Mouse (Mus musculus) midbrain, embryonic 10.5 days (tissue): ENCODE data around the gene 1300017J02Rik. TPM values are rescaled to one million over a fixed set of nuclear protein-coding genes. Genes with fewer than 3 reads are reported as not detected.

Experiments
- DNase-seq: peaks from one replicate; pipeline ENCODE4 v3.0.0-alpha.2; 2017; ENCODE audit warnings: low spot score
- H3K27ac ChIP-seq: fragments of 300-500 bp; sonication (generic); replicated peaks from 2 replicates; pipeline ENCODE4 v1.5.1; 2016; ENCODE audit warnings: mild to moderate bottlenecking
- H3K27me3 ChIP-seq: fragments of 300-500 bp; sonication (generic); 2 replicates; pipeline ENCODE4 v1.6.1; 2016; ENCODE audit warnings: low read depth, mild to moderate bottlenecking; ENCODE audit not compliant: poor library complexity, severe bottlenecking
- H3K36me3 ChIP-seq: fragments of 300-500 bp; sonication (generic); 2 replicates; pipeline ENCODE4 v1.6.1; 2016; ENCODE audit warnings: mild to moderate bottlenecking, moderate library complexity
- H3K4me1 ChIP-seq: fragments of 300-500 bp; sonication (generic); 2 replicates; pipeline ENCODE4 v1.6.1; 2016
- H3K4me3 ChIP-seq: fragments of 300-500 bp; sonication (generic); 2 replicates; pipeline ENCODE4 v1.5.1; 2016; ENCODE audit warnings: mild to moderate bottlenecking, moderate library complexity
- H3K9me3 ChIP-seq: fragments of 300-500 bp; sonication (generic); replicated peaks from 2 replicates; pipeline ENCODE4 v1.6.1; 2016; ENCODE audit warnings: mild to moderate bottlenecking
- WGBS: fragments of 180-500 bp; shearing (Covaris S2); methylation state at CpG from one replicate; pipeline ENCODE4 v1.1.7; 2016; 5-methylcytosine and 5-hydroxymethylcytosine counted together
- polyA plus RNA-seq: library from polyadenylated mRNA; unstranded; fragments of >200 nt; fragmentation: Nextera tagmentation; extraction: Ambion mirVana; gene quantifications from 2 replicates; pipeline ENCODE4 v1.2.1, GENCODE M21; 2016

The 1300017J02Rik gene
- polyA plus RNA-seq, 1 experiment from 2014 or later: 3.5 TPM

GRCm38 (mm10) chr9:103301086-103301485, 3.8 kb downstream of the 1300017J02Rik start:
- Histone ChIP-seq H3K9me3 (no peaks in the 10 kb centered on the region), H3K36me3 (no peaks in the 10 kb centered on the region), H3K27me3 (no peaks in the 10 kb centered on the region), H3K4me1 (peaks cover 13% of the 10 kb centered on the region), H3K27ac (no peak overlapping the region), H3K4me3 (no peak overlapping the region)
- 92% methylated on average over 8 of the region's 8 CpGs for WGBS
- DNase-seq: no peak

- no peaks in the 10 kb centered on the region for H3K4me1 ChIP-seq
- 95% methylated on average over 2 of the region's 2 CpGs for WGBS
Observed at GRCm38 (mm10) chr9:103294507-103294906, 10.4 kb downstream of the 1300017J02Rik start.

GRCm38 (mm10) chr9:103288489-103289180, 16.2 kb downstream of the 1300017J02Rik start:
- Histone ChIP-seq H3K36me3 (no peaks in the 10 kb centered on the region), H3K4me3 (no peak overlapping the region), H3K4me1 (no peaks in the 10 kb centered on the region), H3K27me3 (no peaks in the 10 kb centered on the region), H3K27ac (no peak overlapping the region), H3K9me3 (no peaks in the 10 kb centered on the region)
- 89% methylated on average over 13 of the region's 13 CpGs for WGBS
- DNase-seq: no peak

More at GRCm38 (mm10) chr9:103294507-103294906, 10.4 kb downstream of the 1300017J02Rik start:
- H3K27me3 ChIP-seq: no peaks in the 10 kb centered on the region
- no peak for DNase-seq
- H3K9me3 ChIP-seq: no peaks in the 10 kb centered on the region
- H3K36me3 ChIP-seq: no peaks in the 10 kb centered on the region
- H3K27ac ChIP-seq: no peak overlapping the region
- H3K4me3 ChIP-seq: no peak overlapping the region

GRCm38 (mm10) chr9:103287840-103288488, 16.9 kb downstream of the 1300017J02Rik start:
- no peaks in the 10 kb centered on the region for H3K36me3 ChIP-seq
- H3K9me3 ChIP-seq: no peaks in the 10 kb centered on the region
- WGBS: 88% methylated on average over 19 of the region's 19 CpGs
- no peaks in the 10 kb centered on the region for H3K4me1 ChIP-seq
- H3K27me3 ChIP-seq: no peaks in the 10 kb centered on the region
- H3K4me3 ChIP-seq: no peak overlapping the region
- DNase-seq: no peak
- 0 out of 2 replicates have a peak overlapping the region, but pooled peaks have one; percentile 9 for H3K27ac ChIP-seq

- Histone ChIP-seq H3K9me3 (no peaks in the 10 kb centered on the region), H3K27me3 (no peaks in the 10 kb centered on the region), H3K36me3 (no peaks in the 10 kb centered on the region), H3K4me3 (no peak overlapping the region), H3K4me1 (no peaks in the 10 kb centered on the region), H3K27ac (no peak overlapping the region)
- no peak for DNase-seq
- WGBS: 80% methylated on average over 13 of the region's 13 CpGs
Observed at GRCm38 (mm10) chr9:103286901-103287422, 17.9 kb downstream of the 1300017J02Rik start.

GRCm38 (mm10) chr9:103286396-103286795, 18.5 kb downstream of the 1300017J02Rik start:
- no peak overlapping the region for H3K4me3 ChIP-seq
- no peaks in the 10 kb centered on the region for H3K36me3 ChIP-seq
- no peaks in the 10 kb centered on the region for H3K27me3 ChIP-seq
- no peaks in the 10 kb centered on the region for H3K9me3 ChIP-seq
- no peaks in the 10 kb centered on the region for H3K4me1 ChIP-seq
- no peak overlapping the region for H3K27ac ChIP-seq
- WGBS: 70% methylated on average over 4 of the region's 4 CpGs
- DNase-seq: no peak

- no peaks in the 10 kb centered on the region for H3K9me3 ChIP-seq
- no peak overlapping the region for H3K27ac ChIP-seq
- 0 out of 2 replicates have a peak, but pooled peaks cover under 1% of the 10 kb centered on the region for H3K4me1 ChIP-seq
- DNase-seq: no peak
- no peak overlapping the region for H3K4me3 ChIP-seq
- WGBS: 86% methylated on average over 6 of the region's 6 CpGs
- no peaks in the 10 kb centered on the region for H3K27me3 ChIP-seq
- H3K36me3 ChIP-seq: no peaks in the 10 kb centered on the region
Observed at GRCm38 (mm10) chr9:103276876-103277275, 28.0 kb downstream of the 1300017J02Rik start.

GRCm38 (mm10) chr9:103275676-103276075, 29.2 kb downstream of the 1300017J02Rik start:
- 67% methylated on average over 1 of the region's 1 CpGs for WGBS
- Histone ChIP-seq H3K27ac (no peak overlapping the region), H3K36me3 (no peaks in the 10 kb centered on the region), H3K4me3 (no peak overlapping the region), H3K27me3 (no peaks in the 10 kb centered on the region), H3K4me1 (peaks cover 7% of the 10 kb centered on the region; the same call in 1 of the 2 replicates), H3K9me3 (no peaks in the 10 kb centered on the region)
- no peak for DNase-seq

- H3K4me1 ChIP-seq: peaks cover 7% of the 10 kb centered on the region; the same call in 1 of the 2 replicates
- H3K9me3 ChIP-seq: no peaks in the 10 kb centered on the region
- no peak for DNase-seq
- H3K36me3 ChIP-seq: no peaks in the 10 kb centered on the region
- no peak overlapping the region for H3K4me3 ChIP-seq
- no peaks in the 10 kb centered on the region for H3K27me3 ChIP-seq
- no peak overlapping the region for H3K27ac ChIP-seq
- WGBS: 90% methylated on average over 8 of the region's 8 CpGs
Observed at GRCm38 (mm10) chr9:103274819-103275218, 30.1 kb downstream of the 1300017J02Rik start.

GRCm38 (mm10) chr9:103271104-103271503, 33.8 kb downstream of the 1300017J02Rik start:
- Histone ChIP-seq H3K4me1 (peaks cover 7% of the 10 kb centered on the region; the same call in 1 of the 2 replicates), H3K36me3 (no peaks in the 10 kb centered on the region), H3K27ac (no peak overlapping the region), H3K4me3 (no peak overlapping the region), H3K9me3 (no peaks in the 10 kb centered on the region), H3K27me3 (no peaks in the 10 kb centered on the region)
- no peak for DNase-seq
- 57% methylated on average over 4 of the region's 4 CpGs for WGBS

- no peak for DNase-seq
Observed at GRCm38 (mm10) chr9:103265778-103266177, 39.1 kb downstream of the 1300017J02Rik start.

GRCm38 (mm10) chr9:103252906-103253305, 52.0 kb downstream of the 1300017J02Rik start:
- DNase-seq: no peak
- Histone ChIP-seq H3K4me1 (peaks cover 4% of the 10 kb centered on the region; the same call in 1 of the 2 replicates), H3K27ac (no peak overlapping the region), H3K27me3 (no peaks in the 10 kb centered on the region), H3K9me3 (0 out of 2 replicates have a peak, but pooled peaks cover 3% of the 10 kb centered on the region), H3K36me3 (no peaks in the 10 kb centered on the region), H3K4me3 (no peak overlapping the region)
- WGBS: 89% methylated on average over 5 of the region's 5 CpGs

More at GRCm38 (mm10) chr9:103265778-103266177, 39.1 kb downstream of the 1300017J02Rik start:
- Histone ChIP-seq H3K9me3 (no peaks in the 10 kb centered on the region), H3K4me3 (no peak overlapping the region), H3K36me3 (no peaks in the 10 kb centered on the region), H3K27ac (no peak overlapping the region), H3K27me3 (no peaks in the 10 kb centered on the region), H3K4me1 (no peaks in the 10 kb centered on the region)
- WGBS: 90% methylated on average over 4 of the region's 4 CpGs

GRCm38 (mm10) chr9:103248618-103249017, 56.3 kb downstream of the 1300017J02Rik start:
- no peak for DNase-seq
- 71% methylated on average over 4 of the region's 4 CpGs for WGBS
- Histone ChIP-seq H3K4me1 (peaks cover 4% of the 10 kb centered on the region; the same call in 1 of the 2 replicates), H3K27ac (no peak overlapping the region), H3K9me3 (0 out of 2 replicates have a peak, but pooled peaks cover 2% of the 10 kb centered on the region), H3K27me3 (no peaks in the 10 kb centered on the region), H3K36me3 (no peaks in the 10 kb centered on the region), H3K4me3 (no peak overlapping the region)
